Mouse (Mus musculus): Measurements from ENCODE around the gene Pdk3.

- no peak for TF ChIP-seq CTCF (IDR thresholded peaks at IDR 0.05; ENCODE audit: low read depth, low read length)
- TF ChIP-seq EP300 (IDR thresholded peaks at IDR 0.05; ENCODE audit: insufficient read depth, low read depth, low read length): no peak
- TF ChIP-seq POLR2A (IDR thresholded peaks at IDR 0.05; ENCODE audit: insufficient read depth, low read length): no peak
Observed at GRCm38 (mm10) chrX:93755210-93755842, 76.7 kb downstream of the Pdk3 start.

Measured in ES-Bruce4 (cell line).